Mouse (Mus musculus): ENCODE measurements around the gene Kcnj14. TPM values are rescaled to one million over a fixed set of nuclear protein-coding genes. Genes with fewer than 3 reads are reported as not detected.

The Kcnj14 gene
- total RNA-seq, 1 experiment from 2014 or later, result 0.30 TPM

DNA sequence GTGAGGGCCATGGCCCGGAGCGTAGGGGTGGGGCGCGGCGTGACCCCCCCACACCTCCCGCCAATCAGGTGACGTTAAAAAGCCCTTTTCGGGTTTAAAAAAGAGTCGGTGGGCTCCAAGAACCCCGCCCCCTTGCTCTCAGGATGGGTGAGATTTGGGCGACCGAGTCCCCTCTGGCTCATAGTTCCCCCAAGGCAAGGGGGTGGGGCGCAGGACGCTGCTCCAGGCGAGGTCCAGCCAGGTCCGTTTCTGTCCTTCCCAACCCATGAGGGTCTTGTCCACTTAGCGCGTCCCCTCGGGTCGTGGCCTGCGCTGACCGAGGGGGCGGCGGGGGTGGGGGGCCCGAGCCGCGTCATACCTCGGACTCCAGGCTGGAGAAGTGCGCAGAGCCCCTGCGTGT, 7.8 kb upstream of the Kcnj14 start:
- no peak for DNase-seq

DNA sequence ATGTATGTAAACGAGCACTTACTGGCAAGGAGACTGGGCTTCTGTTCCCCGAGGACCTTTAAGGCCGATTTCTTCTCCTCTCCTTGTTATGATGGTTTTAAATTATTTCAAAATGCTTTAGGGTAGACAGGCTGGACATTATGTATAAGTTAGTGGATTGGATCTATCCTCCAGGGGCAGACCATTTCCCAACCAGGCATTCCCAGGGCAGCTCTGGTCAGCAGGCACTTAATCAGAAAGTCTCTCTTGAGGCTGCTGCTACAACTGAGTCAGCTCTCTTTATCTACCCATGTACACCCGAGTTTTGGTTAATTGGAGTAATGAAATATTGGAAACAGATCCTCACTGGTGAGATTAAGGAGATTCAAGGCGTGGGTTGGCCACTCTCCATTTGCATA, 6.5 kb upstream of the Kcnj14 start:
- DNase-seq, result no peak

DNA sequence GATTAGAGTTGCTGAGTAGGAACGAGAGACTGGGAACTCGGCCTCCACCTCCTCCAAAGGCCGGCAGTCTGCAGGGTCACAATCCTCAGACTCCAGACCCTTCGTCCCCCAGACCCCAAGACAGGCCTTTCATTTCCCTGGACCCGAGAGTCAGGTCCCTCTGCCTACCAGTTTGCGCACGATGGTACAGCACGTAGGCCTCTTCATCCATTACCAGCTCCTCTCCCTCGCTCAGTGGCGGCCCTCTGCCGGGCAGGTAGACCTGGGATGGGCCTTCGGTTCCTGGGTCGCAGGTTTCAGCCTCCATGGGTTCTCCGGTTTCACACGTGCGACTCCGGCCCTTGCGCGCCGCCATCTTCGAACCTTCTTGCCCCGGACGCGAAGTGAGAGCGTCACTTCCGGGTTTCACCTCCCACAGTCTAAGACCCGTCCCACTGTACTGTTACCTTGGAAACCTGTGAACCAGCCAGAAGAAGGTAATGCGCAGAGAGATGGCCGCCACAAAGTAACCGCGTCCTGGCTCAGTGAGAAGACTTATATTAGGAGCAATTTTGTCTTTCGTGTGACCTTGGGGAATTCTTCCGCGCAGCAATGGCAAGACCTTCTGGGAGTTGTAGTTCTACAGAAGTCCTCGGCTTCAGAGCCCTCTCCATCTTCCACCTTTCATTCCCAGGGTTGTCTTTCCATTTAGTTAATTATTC, 6.0 kb upstream of the Kcnj14 start, which contains the start of gene Grwd1:
Gene Grwd1 (minus strand): TSS at position 518 of the 701 bp plus-strand sequence.
- peak; percentile 81 for DNase-seq

DNA sequence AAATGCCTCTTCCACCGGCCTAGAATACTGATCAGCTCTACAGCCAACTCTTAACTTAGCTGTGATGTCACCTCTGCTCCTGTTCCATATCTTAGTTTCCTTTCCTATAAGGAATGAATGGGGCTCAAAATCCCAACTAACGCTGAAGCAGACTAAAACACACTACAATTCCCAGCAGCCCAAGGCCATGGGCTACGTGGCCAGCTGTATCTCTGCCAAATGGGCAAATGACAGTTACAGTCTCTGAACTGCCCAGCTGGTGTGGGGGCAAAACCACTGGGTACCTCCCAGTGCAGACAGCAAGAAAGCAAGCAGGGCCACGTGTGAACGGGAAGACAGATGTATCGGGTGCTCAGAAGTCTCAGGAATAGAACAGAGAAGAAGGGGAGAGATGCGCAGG, 2.0 kb upstream of the Kcnj14 start:
- no peak for DNase-seq

DNA sequence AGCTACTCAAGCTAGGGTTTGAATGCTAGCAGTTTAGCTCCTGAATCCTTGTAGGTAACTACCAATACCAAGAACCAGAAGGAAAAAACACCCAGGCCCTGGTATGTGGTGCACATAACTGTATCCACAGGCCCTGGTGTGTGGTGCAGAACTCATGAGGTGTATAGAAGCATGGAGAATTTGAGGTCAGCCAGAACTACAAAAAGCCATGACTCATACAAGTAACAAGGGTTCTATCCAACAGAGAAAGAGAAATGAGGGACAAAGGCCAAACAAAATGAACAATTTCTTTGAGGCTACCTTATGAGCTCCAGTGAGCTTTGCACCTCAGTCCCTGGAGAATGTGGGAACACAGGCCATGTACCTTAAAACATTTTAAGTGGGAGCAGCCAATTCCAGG, 3.7 kb downstream of the Kcnj14 start:
- no peak for DNase-seq

DNA sequence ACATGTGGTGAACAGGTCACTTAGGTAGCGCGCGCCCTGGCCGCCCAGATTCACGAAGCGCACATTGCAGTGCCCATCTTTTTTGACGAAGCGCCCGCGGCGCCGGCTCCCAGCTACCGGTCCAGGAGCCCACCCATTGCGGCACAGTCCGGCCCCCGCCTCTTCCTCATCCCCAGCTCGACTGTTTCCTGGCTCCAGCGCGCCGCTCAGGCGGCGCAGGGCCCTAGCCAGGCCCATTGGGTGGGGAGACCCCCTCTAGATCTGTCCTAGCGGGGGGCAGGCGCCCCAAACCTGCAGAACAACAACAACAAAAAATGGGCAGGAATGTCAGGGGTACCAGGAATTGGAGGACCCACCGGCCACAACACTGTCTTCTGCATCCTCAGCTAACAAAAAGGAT, 4.7 kb downstream of the Kcnj14 start:
- no peak for DNase-seq

DNA sequence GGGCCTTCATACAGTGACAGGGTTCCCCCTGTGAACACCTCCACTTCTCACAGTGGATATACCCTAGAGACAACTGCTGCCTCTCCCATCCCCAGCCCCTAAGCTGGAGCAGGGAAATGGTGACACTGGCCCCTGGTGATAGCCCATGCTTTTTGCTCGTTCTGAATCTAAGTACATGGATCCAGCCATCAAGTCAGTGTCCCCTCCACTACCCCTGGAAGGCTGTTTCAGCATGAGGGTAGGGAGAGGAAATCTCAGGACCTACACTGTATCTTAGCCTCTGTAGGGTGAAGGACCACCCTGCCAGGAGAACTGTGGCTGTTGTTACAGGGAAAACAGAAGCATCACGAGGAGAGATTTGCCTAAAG, 8.6 kb downstream of the Kcnj14 start:
- no peak for DNase-seq

DNA sequence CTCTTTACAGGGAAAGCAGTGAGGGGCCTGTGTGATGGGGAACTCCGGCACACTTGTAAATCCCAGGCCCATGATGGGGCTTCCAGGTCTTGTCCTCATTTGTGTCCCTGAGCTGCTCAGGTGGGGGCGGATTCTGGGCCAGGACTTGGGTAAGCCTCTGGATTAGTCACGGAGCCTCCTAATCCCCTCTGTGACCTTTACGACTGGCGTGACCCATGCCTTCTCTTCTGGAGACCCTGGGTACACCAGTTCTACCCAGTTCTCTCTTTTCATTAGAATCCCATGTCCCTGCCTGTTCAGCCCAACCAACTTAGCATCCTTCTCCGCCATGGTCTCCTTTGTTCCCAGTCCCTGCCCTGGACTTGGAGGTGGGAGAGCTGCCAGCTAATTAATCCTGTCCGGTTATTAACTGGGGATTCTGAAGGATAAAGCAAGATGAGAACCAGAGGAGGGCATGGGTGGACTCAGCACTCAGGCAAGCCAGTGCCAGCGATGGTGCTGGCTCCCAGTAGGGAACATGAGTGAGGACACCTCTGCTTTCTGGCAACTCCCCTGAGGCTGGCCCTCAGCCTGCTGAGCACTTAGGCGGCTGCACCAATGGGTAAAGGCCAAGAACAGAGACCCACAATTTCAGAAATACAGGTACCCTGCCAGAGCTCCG, 9.1 kb downstream of the Kcnj14 start:
- no peak for DNase-seq

DNA sequence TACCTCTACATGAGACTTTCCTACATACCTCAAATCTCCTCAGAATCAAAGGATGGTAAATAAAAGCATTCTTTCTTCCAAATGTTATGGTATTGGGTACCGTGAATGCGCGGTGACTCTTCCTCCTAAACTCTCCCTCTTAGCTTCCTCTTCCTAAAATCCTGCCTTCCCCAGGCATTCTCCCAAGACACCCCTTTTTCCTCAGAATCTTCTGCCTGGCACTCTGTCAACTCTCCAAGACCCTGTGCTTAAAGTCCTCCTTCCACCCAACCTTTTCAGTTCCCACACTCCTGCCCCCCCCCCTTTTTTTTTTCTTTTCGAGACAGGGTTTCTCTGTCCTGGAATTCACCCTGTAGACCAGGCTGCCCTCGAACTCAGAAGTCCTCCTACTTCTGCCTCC, 9.7 kb downstream of the Kcnj14 start:
- no peak for DNase-seq

DNA sequence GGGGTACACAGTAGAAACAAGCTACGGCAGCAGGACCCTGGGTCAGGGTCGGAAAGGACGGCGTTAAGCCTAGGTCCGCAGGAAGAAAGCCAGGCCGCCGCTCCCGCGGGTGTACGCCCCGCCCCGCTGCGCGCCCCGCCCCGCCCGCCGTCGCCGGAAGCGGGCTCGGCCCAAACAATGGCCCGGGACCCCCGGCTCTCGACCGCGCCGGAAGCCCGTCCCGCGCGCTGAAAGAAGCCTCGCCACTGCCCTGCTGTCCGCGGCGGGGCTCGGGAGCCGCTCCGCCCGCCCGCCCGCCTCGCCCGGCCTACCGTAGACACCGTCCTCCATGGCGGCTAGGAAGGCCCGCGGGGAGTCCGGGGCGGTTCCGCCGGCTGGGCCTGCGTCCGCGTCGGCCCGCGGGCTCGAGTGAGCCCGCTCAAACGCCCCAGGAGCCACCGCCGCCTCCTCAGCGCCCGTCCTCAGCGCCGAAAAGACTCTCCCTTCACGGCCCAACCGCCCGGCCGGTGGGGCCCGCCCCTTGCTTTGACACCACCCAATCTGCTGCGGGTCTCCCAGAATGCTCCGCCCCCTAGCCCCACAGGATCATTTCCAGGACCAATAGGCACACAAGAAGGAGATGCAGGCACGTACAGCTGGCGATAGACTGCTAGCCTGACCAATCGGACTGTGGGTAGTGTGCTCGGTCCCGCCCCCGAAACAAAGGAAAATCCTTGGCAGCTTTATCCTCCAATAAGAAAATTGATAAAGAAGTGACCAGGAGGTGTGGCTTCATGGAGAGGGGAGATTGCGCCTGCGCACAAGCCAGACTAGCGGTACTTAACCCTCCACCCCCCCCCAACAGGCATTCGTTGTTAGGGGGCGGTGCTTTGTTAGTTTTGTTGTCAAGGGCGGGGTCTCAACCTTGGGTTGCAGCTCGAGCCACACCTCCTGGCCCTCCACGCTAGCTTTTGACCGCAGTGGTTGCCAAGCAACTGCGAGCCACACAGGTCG, 10.5 kb downstream of the Kcnj14 start, which contains the start of gene Cyth2:
Gene Cyth2 (minus strand): TSS at position 795 of the 993 bp plus-strand sequence.
- DNase-seq, result peak; percentile 98

DNA sequence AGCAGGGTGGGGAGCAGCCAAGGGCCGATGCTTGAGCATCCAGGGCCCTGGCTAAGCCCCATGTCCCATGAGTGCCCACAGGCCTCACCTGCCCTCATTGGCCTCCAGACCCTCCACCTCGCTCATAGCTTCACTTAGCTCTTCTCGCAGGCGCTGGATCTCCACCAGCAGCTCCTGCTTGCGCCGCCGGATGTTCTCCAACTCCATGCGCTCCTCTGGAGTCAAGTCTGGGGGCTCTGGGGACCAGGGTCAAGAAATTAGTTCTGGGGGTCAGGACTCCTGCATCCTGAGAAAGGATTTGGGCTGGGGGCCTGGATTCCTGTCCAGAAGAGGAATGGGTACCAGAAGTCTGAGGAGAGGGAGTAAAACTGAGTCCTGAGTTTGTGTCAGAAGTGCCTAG, 11.7 kb downstream of the Kcnj14 start:
- no peak for DNase-seq

DNA sequence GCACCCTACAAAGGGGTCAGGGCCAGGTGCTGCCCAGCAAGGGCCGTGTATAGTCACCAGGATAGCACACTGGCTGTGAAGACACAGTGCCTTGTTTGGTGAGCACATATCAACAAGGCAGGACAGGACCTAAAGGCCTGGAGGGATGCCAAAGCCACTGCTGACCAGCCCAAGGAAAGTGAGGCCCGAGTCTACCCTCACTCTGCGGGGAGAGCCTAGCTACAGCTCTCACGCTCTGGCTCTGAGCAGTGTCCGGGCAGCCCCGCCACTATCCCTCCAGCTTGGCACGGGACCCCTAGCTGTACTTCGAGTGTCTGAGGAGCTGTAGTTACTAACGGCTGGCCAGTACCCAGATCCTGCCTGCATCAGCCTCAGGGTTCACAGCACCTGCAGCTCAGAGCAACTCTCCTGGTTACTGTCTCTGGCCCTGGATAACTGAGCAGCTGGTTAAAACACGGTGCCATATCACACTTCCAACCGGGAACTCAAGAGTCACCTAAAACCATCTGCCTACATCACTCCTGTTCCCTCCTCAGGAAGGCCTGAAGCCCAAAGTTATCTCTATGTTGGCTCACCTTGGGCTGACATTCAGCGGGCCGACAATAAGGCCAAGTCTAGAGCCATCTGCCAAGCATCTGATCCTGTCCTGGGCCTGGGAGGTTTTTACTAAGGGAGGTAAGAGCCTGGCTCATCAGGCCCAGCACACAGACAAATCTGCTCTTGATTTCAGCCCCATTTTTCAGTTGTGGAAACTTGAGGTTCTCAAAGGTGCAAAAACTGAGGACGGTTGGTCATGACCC, 15.1 kb downstream of the Kcnj14 start:
- no peak for DNase-seq

DNA sequence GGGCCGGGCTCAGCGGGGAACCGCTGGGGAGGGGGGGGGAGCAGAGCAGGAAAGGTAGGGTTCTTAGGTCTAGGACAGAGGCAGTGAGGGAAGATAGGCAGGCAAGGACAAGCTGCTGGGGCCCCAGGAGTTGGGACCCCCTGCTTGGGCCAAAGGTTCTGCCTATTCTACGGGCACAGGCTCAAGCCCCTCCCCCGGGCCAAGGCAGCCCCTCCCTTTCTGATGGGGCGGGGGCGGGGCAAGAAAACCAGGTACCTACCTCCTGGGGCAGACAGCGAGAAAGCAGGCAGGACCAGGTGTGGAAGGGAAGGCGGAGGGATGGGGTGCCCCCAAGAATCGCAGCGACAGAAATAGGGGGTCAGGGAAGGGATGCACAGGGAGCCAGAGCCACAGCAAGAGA, 16.1 kb downstream of the Kcnj14 start:
- no peak for DNase-seq

DNA sequence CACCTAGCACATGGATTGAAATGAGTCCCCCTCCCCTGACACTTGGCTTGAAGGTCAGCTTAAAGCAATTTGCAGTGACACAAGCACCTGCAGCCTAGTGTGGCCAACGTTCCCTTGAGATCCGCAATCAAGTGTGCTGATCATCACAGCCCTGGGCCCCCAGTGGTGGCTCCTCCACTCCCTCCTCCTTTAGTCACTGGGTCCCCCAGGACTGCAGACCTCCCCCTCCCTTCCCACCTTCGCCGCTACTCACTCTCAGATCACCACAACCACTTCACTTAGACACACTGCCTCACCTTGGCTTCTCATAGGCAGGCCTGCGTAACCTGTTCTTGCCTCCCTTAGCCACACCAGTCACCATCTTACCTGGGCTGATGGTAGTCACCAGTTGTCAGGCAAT, 18.6 kb downstream of the Kcnj14 start:
- no peak for DNase-seq

DNA sequence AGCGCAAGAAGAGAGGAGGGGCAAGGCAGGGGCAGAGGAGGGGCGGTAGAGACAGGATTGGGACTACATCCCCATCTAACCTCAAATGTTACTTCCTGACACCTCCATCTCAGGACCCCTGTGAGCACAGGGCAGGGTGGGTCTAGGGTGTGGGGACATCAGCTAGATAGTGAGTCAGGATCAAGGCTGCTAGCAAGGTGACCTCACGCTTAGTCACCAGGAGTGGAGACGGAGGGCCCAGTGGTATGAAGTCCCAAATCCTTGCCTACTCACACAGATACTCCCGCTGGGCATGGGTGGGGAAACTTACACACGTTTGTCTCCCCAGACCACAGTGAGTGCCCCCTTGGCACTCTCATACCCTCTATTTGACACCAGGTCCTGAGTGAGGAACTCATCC, 22.0 kb downstream of the Kcnj14 start:
- DNase-seq, result peak; percentile 64

DNA sequence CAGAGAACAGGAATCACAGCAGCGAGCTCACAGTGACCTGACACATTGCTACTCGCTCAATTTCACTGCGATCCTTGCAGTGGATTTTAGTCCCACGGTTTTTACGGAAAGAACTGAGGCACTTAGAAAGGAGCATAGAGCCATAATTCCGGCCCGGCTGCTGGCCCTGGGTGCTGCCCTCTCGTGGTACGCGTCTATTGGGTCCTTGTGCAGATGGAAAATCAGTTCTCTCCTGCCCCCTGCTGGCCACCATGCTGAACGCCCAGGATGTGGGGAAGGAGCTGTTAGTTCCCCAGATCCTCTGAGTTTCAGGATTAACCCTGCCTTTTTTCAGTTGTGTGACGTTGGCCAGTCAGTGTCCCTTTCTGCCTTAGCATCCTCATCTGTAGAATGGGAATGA, 23.2 kb downstream of the Kcnj14 start:
- peak; percentile 93 for DNase-seq

DNA sequence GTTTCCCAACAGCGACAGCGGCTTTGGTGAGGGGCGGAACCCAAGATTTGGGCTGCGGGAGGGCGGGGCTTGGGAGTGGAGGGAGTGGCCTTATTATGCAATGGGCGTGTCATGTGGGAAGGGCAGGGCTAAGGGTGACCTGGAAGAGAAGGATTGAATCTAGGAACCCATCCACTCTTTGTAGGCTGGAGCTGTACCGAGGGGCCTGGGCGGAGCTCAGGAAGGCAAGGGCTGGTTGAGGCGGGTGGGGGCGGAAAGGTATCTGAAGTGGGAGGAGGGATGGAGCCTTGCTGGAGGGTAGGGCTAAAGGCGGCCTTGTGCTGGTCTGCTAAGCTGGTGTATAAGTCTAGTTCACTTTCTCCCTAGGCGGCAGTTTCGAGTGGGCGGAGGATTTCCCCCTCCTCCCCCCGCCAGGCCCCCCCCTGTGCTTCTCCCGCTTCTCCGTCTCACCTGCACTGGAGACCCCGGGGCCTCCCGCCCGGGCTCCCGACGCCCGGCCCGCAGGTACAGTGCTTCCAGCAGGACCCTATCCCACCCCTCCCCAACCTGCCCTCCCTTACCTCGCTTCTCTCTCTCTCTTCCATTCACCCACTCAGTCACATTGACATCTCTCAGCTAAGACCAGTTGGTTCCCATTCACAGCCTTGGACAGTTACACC, 23.9 kb downstream of the Kcnj14 start:
- DNase-seq, result peak; percentile 55

DNA sequence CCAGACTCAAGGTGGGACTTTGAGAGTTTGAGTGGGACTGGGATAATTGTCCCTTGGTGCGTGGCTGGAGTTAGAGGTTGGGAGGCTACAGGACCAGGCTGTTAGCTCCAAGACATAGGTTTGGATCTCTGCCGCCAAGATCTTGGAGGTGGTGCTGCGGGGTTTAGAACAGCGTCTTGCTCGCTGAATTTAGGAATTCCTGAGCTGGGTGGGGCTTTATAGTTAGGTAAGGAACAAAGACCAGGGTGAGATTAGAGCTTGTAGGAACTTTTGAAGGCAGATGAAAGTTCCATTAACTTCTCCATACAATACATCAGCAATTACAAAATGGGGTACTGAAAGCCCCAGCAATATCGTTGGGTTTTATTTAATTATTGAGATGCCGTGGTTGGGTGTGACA, 24.6 kb downstream of the Kcnj14 start:
- no peak for DNase-seq

DNA sequence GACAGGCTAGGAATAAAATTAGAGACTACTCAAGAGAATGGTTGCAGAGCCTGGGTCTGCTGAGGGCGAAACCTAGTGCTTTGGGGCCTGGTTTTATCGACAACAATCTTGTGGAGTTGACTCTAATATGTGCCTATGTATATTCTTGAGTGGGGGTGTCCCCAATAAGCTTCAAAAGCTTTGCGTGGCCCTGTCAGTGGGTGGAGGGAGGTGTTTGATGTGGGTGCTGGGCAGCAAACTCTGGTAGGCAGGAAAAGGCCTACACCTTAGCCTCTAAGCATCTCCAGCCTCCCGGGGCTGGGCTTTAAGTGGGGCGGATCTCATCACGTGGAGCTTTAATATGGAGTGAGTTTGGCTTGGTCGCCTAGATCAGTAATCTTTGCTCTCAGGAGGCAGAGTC, 25.7 kb downstream of the Kcnj14 start:
- DNase-seq, result no peak

DNA sequence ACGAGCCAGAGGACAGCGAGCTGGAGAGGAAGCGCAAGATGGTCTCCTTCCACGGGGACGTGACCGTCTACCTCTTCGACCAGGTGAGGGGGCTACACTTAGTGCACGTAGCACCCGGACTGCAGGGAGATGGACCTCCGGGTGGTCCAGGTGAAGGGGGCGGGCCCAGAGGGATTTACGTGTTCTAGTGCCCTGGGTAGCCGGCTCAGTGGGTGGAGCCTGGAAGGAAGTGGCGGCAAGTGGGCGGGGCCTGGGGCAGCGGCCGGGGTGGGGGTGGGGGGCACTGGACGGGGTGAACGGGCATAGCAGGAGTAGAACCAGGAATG, 26.1 kb downstream of the Kcnj14 start:
- peak; percentile 58 for DNase-seq

DNA sequence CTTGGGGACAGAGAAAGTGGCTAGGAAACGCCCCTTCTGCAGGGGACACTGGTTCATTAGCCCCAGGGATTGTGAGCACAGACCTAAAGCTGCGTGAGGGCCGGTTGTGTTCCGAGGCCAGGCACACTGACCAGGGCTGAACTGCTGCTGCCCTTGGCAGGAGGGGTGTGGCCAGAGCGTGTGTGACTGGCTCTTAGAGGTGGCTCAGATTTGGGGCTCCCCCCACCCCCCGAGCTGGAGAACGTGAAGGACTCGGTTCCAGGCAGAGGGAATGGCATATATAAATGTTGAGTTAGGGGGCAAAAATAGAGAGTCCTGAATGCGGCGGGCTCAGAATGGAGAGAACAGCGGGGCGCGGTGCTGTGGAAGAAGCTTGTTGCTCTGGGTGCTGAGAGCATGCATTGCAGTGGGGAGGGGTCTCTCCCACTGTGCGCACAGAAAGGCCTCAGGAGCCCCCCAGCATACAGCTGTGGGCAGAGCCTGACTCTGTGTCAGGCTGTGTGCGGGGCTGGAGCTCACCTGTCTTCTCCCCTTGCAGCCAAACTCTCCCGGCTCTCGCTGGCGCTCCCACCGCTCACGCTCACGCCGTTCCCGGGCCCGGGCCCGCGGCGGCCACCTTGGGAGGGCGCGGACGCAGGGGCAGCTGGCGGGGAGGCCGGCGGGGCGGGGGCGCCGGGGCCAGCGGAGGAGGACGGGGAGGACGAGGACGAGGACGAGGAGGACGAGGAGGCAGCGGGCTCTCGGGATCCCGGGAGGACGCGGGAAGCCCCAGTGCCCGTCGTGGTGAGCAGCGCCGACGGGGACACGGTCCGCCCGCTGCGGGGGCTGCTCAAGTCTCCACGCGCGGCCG, 26.7 kb downstream of the Kcnj14 start:
- peak; percentile 40 for DNase-seq

Measured in adrenal gland, postnatal 25 days (tissue).